Mouse (Mus musculus): ENCODE measurements around the gene Rfx5. TPM values are rescaled to one million over a fixed set of nuclear protein-coding genes. Genes with fewer than 3 reads are reported as not detected.

Rfx5 gene
- polyA plus RNA-seq, 1 experiment from 2014 or later = 10.0 TPM

DNA sequence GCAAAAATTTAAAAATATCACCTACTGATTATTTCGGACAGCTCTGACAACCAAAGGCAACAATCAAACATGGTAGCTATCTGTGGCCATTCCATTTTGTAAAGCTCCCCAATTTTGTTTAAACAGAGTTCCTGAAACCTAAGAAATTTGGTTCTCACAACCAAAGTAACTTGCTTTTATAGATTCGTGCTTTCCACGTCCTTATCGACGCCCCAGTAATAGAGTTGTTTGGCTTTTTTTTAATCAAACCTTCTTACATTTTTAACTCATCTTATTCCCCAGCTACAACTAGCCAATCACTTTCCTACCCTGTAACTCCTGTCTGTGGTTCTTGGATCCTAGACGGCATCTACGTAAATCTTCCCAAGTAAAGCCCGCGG lies 501 bp upstream of the Rfx5 start:
- peak overlapping the region; percentile 67 for H3K4me2 ChIP-seq (replicated peaks; ENCODE audit: low read depth, low read length)
- peak overlapping the region; percentile 95 for H3K27ac ChIP-seq (ENCODE audit: low read length)
- peak overlapping the region; percentile 94 for H3K9ac ChIP-seq (replicated peaks; ENCODE audit: low read length)
- no peaks in the 10 kb centered on the region for H3K27me3 ChIP-seq (ENCODE audit: insufficient read depth, low read length)
- H3K4me3 ChIP-seq (ENCODE audit: low read length) = peak overlapping the region; percentile 93
- peaks cover 23% of the 10 kb centered on the region for H3K4me1 ChIP-seq (ENCODE audit: insufficient read depth, low read length)
- peaks cover 30% of the 10 kb centered on the region for H3K36me3 ChIP-seq (ENCODE audit: insufficient read depth, low read length)
- no peaks in the 10 kb centered on the region for H3K9me3 ChIP-seq (ENCODE audit: low read length)
- WGBS = 10% methylated on average over 9 of the region's 9 CpGs
- ATAC-seq (ENCODE audit: low FRiP score, low TSS enrichment) = no peak

DNA sequence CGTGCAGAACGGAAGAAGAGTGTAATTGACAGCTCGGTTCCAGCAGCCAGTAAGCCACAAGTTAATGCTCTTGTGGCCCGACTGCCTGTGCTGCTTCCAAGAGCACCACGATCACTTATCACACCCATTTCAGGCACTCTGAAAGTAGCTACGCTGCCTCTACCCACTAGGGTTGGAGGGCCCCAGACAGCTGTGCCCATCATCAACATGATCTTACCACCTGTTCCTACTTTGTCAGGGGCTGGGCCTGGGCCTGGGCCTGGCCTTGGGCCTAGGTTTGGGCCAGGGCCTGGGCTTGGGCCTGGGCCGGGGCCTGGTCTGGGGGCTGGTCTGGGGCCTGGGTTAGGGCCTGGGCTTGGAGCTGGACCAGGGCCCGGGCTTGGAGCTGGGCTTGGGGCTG lies 4.4 kb downstream of the Rfx5 start:
- no peak overlapping the region for H3K27ac ChIP-seq (ENCODE audit: low read length)
- ATAC-seq (ENCODE audit: low FRiP score, low TSS enrichment) = no peak
- 89% methylated on average over 8 of the region's 8 CpGs for WGBS
- H3K4me1 ChIP-seq (ENCODE audit: insufficient read depth, low read length) = peaks cover 12% of the 10 kb centered on the region
- H3K9me3 ChIP-seq (ENCODE audit: low read length) = no peaks in the 10 kb centered on the region
- H3K4me2 ChIP-seq (replicated peaks; ENCODE audit: low read depth, low read length) = no peak overlapping the region
- no peak overlapping the region for H3K4me3 ChIP-seq (ENCODE audit: low read length)
- H3K36me3 ChIP-seq (ENCODE audit: insufficient read depth, low read length) = peaks cover 39% of the 10 kb centered on the region
- H3K27me3 ChIP-seq (ENCODE audit: insufficient read depth, low read length) = no peaks in the 10 kb centered on the region
- no peak overlapping the region for H3K9ac ChIP-seq (replicated peaks; ENCODE audit: low read length)

DNA sequence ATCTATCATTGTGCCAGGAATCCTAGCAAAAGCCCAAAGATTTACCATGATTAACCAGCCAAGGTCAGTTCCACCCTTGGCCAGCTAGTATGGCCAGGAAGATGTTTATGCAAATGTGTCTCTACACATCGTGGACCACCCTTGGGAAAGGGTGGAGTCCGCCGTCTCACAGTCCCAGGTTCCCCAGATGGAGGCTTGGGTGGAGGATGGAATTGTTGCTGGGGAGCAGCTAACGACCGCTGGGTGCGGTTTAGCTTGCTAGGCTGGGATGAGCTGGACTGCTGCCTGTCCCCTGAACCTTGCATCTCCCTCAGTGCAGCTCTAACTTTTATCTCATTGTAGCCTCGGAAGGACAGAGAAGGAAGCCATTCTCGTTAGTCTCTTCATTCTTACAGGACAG lies 6.0 kb downstream of the Rfx5 start:
- Histone ChIP-seq H3K9ac (replicated peaks; ENCODE audit: low read length) (no peak overlapping the region), H3K4me2 (replicated peaks; ENCODE audit: low read depth, low read length) (no peak overlapping the region), H3K9me3 (ENCODE audit: low read length) (no peaks in the 10 kb centered on the region), H3K4me3 (ENCODE audit: low read length) (no peak overlapping the region), H3K27me3 (ENCODE audit: insufficient read depth, low read length) (no peaks in the 10 kb centered on the region), H3K36me3 (ENCODE audit: insufficient read depth, low read length) (peaks cover 39% of the 10 kb centered on the region), H3K27ac (ENCODE audit: low read length) (no peak overlapping the region), H3K4me1 (ENCODE audit: insufficient read depth, low read length) (peaks cover 7% of the 10 kb centered on the region)
- ATAC-seq (ENCODE audit: low FRiP score, low TSS enrichment) = no peak
- 46% methylated on average over 8 of the region's 8 CpGs for WGBS

DNA sequence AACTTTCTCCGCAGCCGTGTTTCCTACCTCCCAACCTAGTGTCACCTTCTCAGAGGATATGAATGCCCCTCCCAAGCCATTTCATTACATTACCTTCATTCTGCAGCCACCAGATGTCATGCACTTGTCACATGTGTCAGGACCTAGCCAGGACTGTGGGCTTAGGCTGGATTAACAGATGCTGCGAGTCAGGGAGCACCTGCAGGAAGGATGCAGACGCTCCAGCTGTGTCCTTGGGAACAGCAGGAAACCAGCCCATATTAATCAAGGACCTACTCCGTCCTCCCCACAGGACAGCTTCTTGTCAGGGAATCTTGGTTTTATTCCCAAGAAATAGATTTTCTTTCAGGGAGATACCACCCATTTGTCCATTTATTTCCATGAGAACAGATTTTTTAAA lies 6.4 kb downstream of the Rfx5 start:
- peaks cover 39% of the 10 kb centered on the region for H3K36me3 ChIP-seq (ENCODE audit: insufficient read depth, low read length)
- peaks cover 3% of the 10 kb centered on the region for H3K4me1 ChIP-seq (ENCODE audit: insufficient read depth, low read length)
- H3K9ac ChIP-seq (replicated peaks; ENCODE audit: low read length) = no peak overlapping the region
- H3K27me3 ChIP-seq (ENCODE audit: insufficient read depth, low read length) = no peaks in the 10 kb centered on the region
- 51% methylated on average over 5 of the region's 5 CpGs for WGBS
- H3K27ac ChIP-seq (ENCODE audit: low read length) = no peak overlapping the region
- no peak overlapping the region for H3K4me2 ChIP-seq (replicated peaks; ENCODE audit: low read depth, low read length)
- H3K4me3 ChIP-seq (ENCODE audit: low read length) = no peak overlapping the region
- no peak for ATAC-seq (ENCODE audit: low FRiP score, low TSS enrichment)
- no peaks in the 10 kb centered on the region for H3K9me3 ChIP-seq (ENCODE audit: low read length)

DNA sequence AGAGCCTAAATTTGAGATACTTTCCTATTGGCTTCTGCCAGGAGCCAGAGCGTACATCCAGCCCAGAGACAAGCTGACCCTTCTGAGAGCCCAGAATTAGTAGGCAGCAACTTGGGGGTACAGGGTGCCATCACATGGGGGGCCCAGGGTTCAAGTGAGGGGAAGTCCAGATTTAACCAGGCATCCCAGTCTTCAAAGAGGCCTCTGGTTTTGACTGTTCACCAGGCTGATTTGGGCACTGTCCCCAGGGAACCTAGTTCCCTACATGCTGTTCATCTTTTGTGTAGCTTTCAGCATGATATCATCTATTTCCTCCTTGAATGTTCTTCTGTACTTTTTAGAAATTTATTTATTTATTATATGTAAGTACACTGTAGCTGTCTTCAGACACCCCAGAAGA lies 11.1 kb downstream of the Rfx5 start:
- Histone ChIP-seq H3K9ac (replicated peaks; ENCODE audit: low read length) (no peak overlapping the region), H3K27ac (ENCODE audit: low read length) (no peak overlapping the region), H3K9me3 (ENCODE audit: low read length) (no peaks in the 10 kb centered on the region), H3K36me3 (ENCODE audit: insufficient read depth, low read length) (no peaks in the 10 kb centered on the region), H3K4me2 (replicated peaks; ENCODE audit: low read depth, low read length) (no peak overlapping the region), H3K27me3 (ENCODE audit: insufficient read depth, low read length) (no peaks in the 10 kb centered on the region), H3K4me3 (ENCODE audit: low read length) (no peak overlapping the region), H3K4me1 (ENCODE audit: insufficient read depth, low read length) (no peaks in the 10 kb centered on the region)
- no peak for ATAC-seq (ENCODE audit: low FRiP score, low TSS enrichment)
- WGBS = 94% methylated on average over 1 of the region's 1 CpGs

DNA sequence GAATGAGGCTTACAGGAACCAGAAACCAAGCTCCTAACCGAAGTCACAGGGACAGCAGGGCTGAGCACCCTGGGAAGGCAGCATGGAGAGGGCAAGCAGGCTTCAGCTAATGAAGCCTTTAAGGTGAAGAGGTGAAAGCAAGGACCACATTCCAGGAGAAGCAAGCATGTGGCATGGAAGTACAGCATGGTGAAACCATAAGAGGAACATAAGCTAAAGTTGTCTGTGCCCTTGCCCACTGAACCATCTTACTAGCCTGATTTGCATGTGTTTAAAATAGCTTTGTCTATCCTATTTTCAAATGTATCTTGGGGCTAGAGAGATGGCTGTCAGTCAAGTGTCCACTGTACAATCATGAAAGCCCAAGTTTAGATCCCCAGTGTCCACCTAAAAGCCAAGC lies 12.0 kb downstream of the Rfx5 start:
- no peak for ATAC-seq (ENCODE audit: low FRiP score, low TSS enrichment)
- Histone ChIP-seq H3K9me3 (ENCODE audit: low read length) (no peaks in the 10 kb centered on the region), H3K36me3 (ENCODE audit: insufficient read depth, low read length) (no peaks in the 10 kb centered on the region), H3K4me2 (replicated peaks; ENCODE audit: low read depth, low read length) (no peak overlapping the region), H3K27me3 (ENCODE audit: insufficient read depth, low read length) (no peaks in the 10 kb centered on the region), H3K4me1 (ENCODE audit: insufficient read depth, low read length) (no peaks in the 10 kb centered on the region), H3K9ac (replicated peaks; ENCODE audit: low read length) (no peak overlapping the region), H3K27ac (ENCODE audit: low read length) (no peak overlapping the region), H3K4me3 (ENCODE audit: low read length) (no peak overlapping the region)
- 52% methylated on average over 1 of the region's 1 CpGs for WGBS

DNA sequence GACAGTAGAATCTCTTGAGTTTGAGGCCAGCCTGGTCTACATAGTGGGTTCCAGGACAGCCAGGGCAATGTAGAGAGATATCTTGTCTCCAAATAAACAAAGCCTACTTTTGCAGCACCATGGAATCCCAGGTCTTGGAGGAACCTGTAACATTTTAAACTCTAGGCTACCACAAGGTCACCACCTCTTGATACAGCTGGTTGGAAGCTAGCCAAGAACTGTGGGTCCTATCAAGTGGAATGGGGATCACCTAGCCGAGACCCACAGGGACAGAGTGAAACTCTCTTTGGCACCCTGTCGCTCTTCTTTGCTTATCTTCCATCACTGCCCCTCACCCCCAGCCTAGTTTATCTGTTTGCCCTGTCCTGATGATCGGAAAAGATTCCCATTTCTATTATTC lies 18.7 kb downstream of the Rfx5 start:
- Histone ChIP-seq H3K4me2 (replicated peaks; ENCODE audit: low read depth, low read length) (no peak overlapping the region), H3K4me1 (ENCODE audit: insufficient read depth, low read length) (peaks cover 18% of the 10 kb centered on the region), H3K27ac (ENCODE audit: low read length) (no peak overlapping the region), H3K4me3 (ENCODE audit: low read length) (no peak overlapping the region), H3K36me3 (ENCODE audit: insufficient read depth, low read length) (peaks cover 5% of the 10 kb centered on the region; the same call in 1 of the 2 replicates), H3K9me3 (ENCODE audit: low read length) (no peaks in the 10 kb centered on the region), H3K9ac (replicated peaks; ENCODE audit: low read length) (no peak overlapping the region), H3K27me3 (ENCODE audit: insufficient read depth, low read length) (no peaks in the 10 kb centered on the region)
- WGBS = 89% methylated on average over 3 of the region's 3 CpGs
- ATAC-seq (ENCODE audit: low FRiP score, low TSS enrichment) = no peak

DNA sequence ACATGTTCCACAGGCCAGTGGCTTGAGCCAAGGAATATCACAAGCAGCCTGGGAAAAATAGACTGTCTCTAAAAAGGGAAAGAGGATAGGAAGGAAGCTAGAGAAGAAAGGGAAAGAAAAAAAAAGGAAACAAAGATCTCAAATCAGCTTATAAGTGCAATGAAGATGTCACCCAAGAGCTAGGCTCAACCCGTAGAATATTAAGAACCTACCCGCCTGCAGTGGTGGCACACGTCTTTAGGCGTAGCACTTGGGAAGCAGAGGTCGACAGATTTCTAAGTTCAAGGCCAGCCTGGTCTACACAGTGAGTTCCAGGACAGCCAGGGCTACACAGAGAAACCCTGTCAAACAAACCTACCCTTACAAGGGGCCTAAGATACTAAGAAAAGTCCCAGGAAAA lies 19.7 kb downstream of the Rfx5 start:
- Histone ChIP-seq H3K4me2 (replicated peaks; ENCODE audit: low read depth, low read length) (peak overlapping the region; percentile 58), H3K27ac (ENCODE audit: low read length) (no peak overlapping the region), H3K9me3 (ENCODE audit: low read length) (no peaks in the 10 kb centered on the region), H3K27me3 (ENCODE audit: insufficient read depth, low read length) (no peaks in the 10 kb centered on the region), H3K9ac (replicated peaks; ENCODE audit: low read length) (no peak overlapping the region), H3K4me3 (ENCODE audit: low read length) (no peak overlapping the region), H3K36me3 (ENCODE audit: insufficient read depth, low read length) (peaks cover 9% of the 10 kb centered on the region), H3K4me1 (ENCODE audit: insufficient read depth, low read length) (peaks cover 18% of the 10 kb centered on the region)
- no peak for ATAC-seq (ENCODE audit: low FRiP score, low TSS enrichment)
- WGBS = 77% methylated on average over 5 of the region's 5 CpGs

DNA sequence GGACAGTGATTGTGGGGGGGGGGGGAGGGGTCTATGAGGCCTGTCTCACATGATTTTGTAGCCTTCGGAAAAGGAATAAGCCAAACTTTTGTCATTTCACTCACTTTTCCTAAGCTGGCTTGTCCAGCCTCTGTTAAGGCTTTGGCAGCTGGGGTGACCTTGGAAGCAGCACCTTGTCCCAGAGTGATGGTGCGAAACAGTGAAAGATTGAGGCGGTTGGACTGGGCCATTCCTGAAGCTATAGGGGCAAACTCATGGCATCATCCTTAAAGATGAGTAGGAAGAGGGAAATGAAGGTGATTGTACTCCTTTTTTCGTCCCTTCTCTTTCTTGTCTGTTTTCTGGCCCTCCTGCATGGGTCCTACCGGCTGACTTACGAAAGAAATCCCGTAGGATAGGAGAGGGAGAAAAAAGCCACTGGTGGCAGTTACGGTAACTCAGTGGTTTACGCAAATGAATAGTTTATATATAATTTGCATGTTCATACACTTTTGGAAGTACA lies 20.2 kb downstream of the Rfx5 start:
- no peaks in the 10 kb centered on the region for H3K9me3 ChIP-seq (ENCODE audit: low read length)
- peak overlapping the region; percentile 94 for H3K9ac ChIP-seq (replicated peaks; ENCODE audit: low read length)
- peak overlapping the region; percentile 58 for H3K4me2 ChIP-seq (replicated peaks; ENCODE audit: low read depth, low read length)
- peak overlapping the region; percentile 93 for H3K4me3 ChIP-seq (ENCODE audit: low read length)
- H3K27ac ChIP-seq (ENCODE audit: low read length) = peak overlapping the region; percentile 31
- no peaks in the 10 kb centered on the region for H3K27me3 ChIP-seq (ENCODE audit: insufficient read depth, low read length)
- ATAC-seq (ENCODE audit: low FRiP score, low TSS enrichment) = peak; percentile 42; the same call in 1 of the 2 replicates
- 21% methylated on average over 9 of the region's 9 CpGs for WGBS
- H3K36me3 ChIP-seq (ENCODE audit: insufficient read depth, low read length) = peaks cover 9% of the 10 kb centered on the region
- peaks cover 18% of the 10 kb centered on the region for H3K4me1 ChIP-seq (ENCODE audit: insufficient read depth, low read length)

DNA sequence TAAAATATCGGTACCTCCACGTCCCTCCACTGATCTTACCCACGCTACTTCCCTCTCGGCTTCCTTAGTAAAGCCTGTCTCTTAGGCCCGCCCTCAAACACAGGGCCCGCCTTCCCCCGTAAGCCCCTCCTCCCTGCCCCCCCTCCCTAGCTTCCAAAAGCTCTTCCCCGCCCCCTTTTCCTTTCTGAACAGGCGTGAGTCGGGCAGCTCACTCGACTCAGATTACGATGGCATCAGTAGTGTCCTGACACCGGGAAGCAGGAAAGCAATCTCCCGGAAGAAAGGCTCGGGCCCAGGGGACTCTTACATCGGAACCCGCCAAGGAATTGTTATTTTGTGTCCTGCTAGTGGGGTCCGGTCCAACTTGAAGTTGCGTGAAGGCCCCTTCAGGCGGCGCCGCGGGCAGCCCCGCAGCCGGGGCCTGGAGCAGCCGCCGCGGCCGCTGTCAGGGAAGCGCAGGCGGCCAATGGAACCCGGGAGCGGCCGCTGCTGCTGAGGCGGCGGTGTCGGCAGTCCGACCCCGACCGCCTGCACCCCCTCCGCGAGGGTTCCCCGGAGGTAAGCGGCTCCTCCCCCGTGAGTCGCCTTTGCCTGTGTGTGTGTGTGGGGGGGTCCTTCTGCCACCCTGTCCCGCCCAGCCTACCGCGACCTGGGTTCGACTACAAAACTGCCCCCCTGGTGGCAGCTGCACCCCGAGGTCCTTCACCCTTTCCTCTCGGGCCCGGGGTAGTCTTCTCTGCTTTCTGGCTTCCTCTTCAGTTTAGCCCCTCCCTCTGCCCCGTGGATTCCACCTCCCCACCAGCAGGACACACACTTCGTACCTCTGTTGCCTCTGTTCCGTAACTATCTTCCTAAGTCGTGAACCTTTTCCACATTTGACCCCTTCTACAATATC lies 20.9 kb downstream of the Rfx5 start, which contains the start of gene Pi4kb:
Gene Pi4kb (plus strand): TSS at position 204 of the 895 bp plus-strand sequence.
- peaks cover 11% of the 10 kb centered on the region for H3K36me3 ChIP-seq (ENCODE audit: insufficient read depth, low read length)
- H3K27me3 ChIP-seq (ENCODE audit: insufficient read depth, low read length) = no peaks in the 10 kb centered on the region
- peak; percentile 93 for ATAC-seq (ENCODE audit: low FRiP score, low TSS enrichment)
- H3K4me3 ChIP-seq (ENCODE audit: low read length) = peak within 1 kb of the TSS; percentile 93
- H3K4me2 ChIP-seq (replicated peaks; ENCODE audit: low read depth, low read length) = peak within 1 kb of the TSS; percentile 58
- peak within 1 kb of the TSS; percentile 96 for H3K27ac ChIP-seq (ENCODE audit: low read length)
- H3K4me1 ChIP-seq (ENCODE audit: insufficient read depth, low read length) = peaks cover 18% of the 10 kb centered on the region
- WGBS = under 1% methylated on average over 57 of the region's 57 CpGs
- H3K9ac ChIP-seq (replicated peaks; ENCODE audit: low read length) = peak within 1 kb of the TSS; percentile 94
- H3K9me3 ChIP-seq (ENCODE audit: low read length) = no peaks in the 10 kb centered on the region
